Mouse (Mus musculus): ENCODE results near the gene Stk10. TPM values are rescaled to one million over a fixed set of nuclear protein-coding genes. Genes with fewer than 3 reads are reported as not detected.

The Stk10 gene
- polyA plus RNA-seq, 1 experiment from 2014 or later = 3.3 TPM

- 80% methylated on average over 10 of the region's 10 CpGs for WGBS
- no peak overlapping the region for H3K4me3 ChIP-seq
- ATAC-seq (ENCODE audit: low FRiP score) = peak; percentile 36; the same call in 1 of the 2 replicates
- no peak overlapping the region for H3K9ac ChIP-seq
- no peak overlapping the region for H3K27ac ChIP-seq
- H3K9me3 ChIP-seq (replicated peaks) = no peaks in the 10 kb centered on the region
- no peak overlapping the region for H3K4me2 ChIP-seq (replicated peaks)
- H3K36me3 ChIP-seq = no peaks in the 10 kb centered on the region
- H3K27me3 ChIP-seq = no peaks in the 10 kb centered on the region
- peaks cover 25% of the 10 kb centered on the region for H3K4me1 ChIP-seq
Observed at GRCm38 (mm10) chr11:32567000-32567855, 34.1 kb downstream of the Stk10 start.

- WGBS = 88% methylated on average over 7 of the region's 7 CpGs
- Histone ChIP-seq H3K27ac (no peak overlapping the region), H3K9ac (no peak overlapping the region), H3K36me3 (no peaks in the 10 kb centered on the region), H3K4me2 (replicated peaks) (no peak overlapping the region), H3K4me3 (no peak overlapping the region), H3K27me3 (no peaks in the 10 kb centered on the region), H3K9me3 (replicated peaks) (no peaks in the 10 kb centered on the region), H3K4me1 (peaks cover 25% of the 10 kb centered on the region)
- ATAC-seq (ENCODE audit: low FRiP score) = no peak
Observed at GRCm38 (mm10) chr11:32568060-32568459, 35.0 kb downstream of the Stk10 start.

- no peaks in the 10 kb centered on the region for H3K27me3 ChIP-seq
- H3K9ac ChIP-seq = no peak overlapping the region
- 91% methylated on average over 15 of the region's 15 CpGs for WGBS
- H3K4me1 ChIP-seq = peaks cover 18% of the 10 kb centered on the region
- no peaks in the 10 kb centered on the region for H3K9me3 ChIP-seq (replicated peaks)
- H3K4me2 ChIP-seq (replicated peaks) = no peak overlapping the region
- H3K36me3 ChIP-seq = no peaks in the 10 kb centered on the region
- ATAC-seq (ENCODE audit: low FRiP score) = no peak
- no peak overlapping the region for H3K27ac ChIP-seq
- H3K4me3 ChIP-seq = no peak overlapping the region
Observed at GRCm38 (mm10) chr11:32568637-32569293, 35.7 kb downstream of the Stk10 start.

GRCm38 (mm10) chr11:32571103-32571502, 38.0 kb downstream of the Stk10 start:
- Histone ChIP-seq H3K9ac (no peak overlapping the region), H3K4me2 (replicated peaks) (no peak overlapping the region), H3K36me3 (no peaks in the 10 kb centered on the region), H3K27me3 (no peaks in the 10 kb centered on the region), H3K4me3 (no peak overlapping the region), H3K9me3 (replicated peaks) (no peaks in the 10 kb centered on the region), H3K27ac (no peak overlapping the region), H3K4me1 (peaks cover 13% of the 10 kb centered on the region)
- no peak for ATAC-seq (ENCODE audit: low FRiP score)
- 93% methylated on average over 6 of the region's 6 CpGs for WGBS

GRCm38 (mm10) chr11:32573669-32574068, 40.6 kb downstream of the Stk10 start:
- Histone ChIP-seq H3K4me3 (no peak overlapping the region), H3K9ac (no peak overlapping the region), H3K27ac (no peak overlapping the region), H3K4me2 (replicated peaks) (no peak overlapping the region), H3K27me3 (no peaks in the 10 kb centered on the region), H3K4me1 (peaks cover 5% of the 10 kb centered on the region; the same call in 1 of the 2 replicates), H3K36me3 (no peaks in the 10 kb centered on the region), H3K9me3 (replicated peaks) (no peaks in the 10 kb centered on the region)
- no peak for ATAC-seq (ENCODE audit: low FRiP score)
- 87% methylated on average over 2 of the region's 2 CpGs for WGBS

GRCm38 (mm10) chr11:32575964-32576759, 43.1 kb downstream of the Stk10 start:
- Histone ChIP-seq H3K4me1 (peaks cover 11% of the 10 kb centered on the region; the same call in 1 of the 2 replicates), H3K4me3 (no peak overlapping the region), H3K4me2 (replicated peaks) (no peak overlapping the region), H3K27ac (peak overlapping the region; percentile 70; the same call in 1 of the 2 replicates), H3K36me3 (no peaks in the 10 kb centered on the region), H3K27me3 (no peaks in the 10 kb centered on the region), H3K9me3 (replicated peaks) (no peaks in the 10 kb centered on the region), H3K9ac (no peak overlapping the region)
- WGBS = 79% methylated on average over 6 of the region's 6 CpGs
- peak; percentile 48; the same call in 1 of the 2 replicates for ATAC-seq (ENCODE audit: low FRiP score)

GRCm38 (mm10) chr11:32576760-32577050, 43.6 kb downstream of the Stk10 start:
- Histone ChIP-seq H3K27me3 (no peaks in the 10 kb centered on the region), H3K36me3 (no peaks in the 10 kb centered on the region), H3K4me2 (replicated peaks) (no peak overlapping the region), H3K4me1 (peaks cover 12% of the 10 kb centered on the region; the same call in 1 of the 2 replicates), H3K9ac (no peak overlapping the region), H3K27ac (peak overlapping the region; percentile 70), H3K4me3 (no peak overlapping the region), H3K9me3 (replicated peaks) (no peaks in the 10 kb centered on the region)
- ATAC-seq (ENCODE audit: low FRiP score) = no peak
- 48% methylated on average over 5 of the region's 5 CpGs for WGBS

GRCm38 (mm10) chr11:32580305-32580947, 47.3 kb downstream of the Stk10 start:
- Histone ChIP-seq H3K27ac (no peak overlapping the region), H3K4me2 (replicated peaks) (no peak overlapping the region), H3K4me3 (no peak overlapping the region), H3K36me3 (no peaks in the 10 kb centered on the region), H3K9me3 (replicated peaks) (no peaks in the 10 kb centered on the region), H3K9ac (no peak overlapping the region), H3K27me3 (no peaks in the 10 kb centered on the region), H3K4me1 (peaks cover 12% of the 10 kb centered on the region; the same call in 1 of the 2 replicates)
- ATAC-seq (ENCODE audit: low FRiP score) = no peak
- 82% methylated on average over 16 of the region's 16 CpGs for WGBS

- Histone ChIP-seq H3K4me3 (no peak overlapping the region), H3K27ac (no peak overlapping the region), H3K36me3 (no peaks in the 10 kb centered on the region), H3K27me3 (no peaks in the 10 kb centered on the region), H3K4me1 (peaks cover 12% of the 10 kb centered on the region; the same call in 1 of the 2 replicates), H3K9me3 (replicated peaks) (no peaks in the 10 kb centered on the region), H3K9ac (no peak overlapping the region), H3K4me2 (replicated peaks) (no peak overlapping the region)
- 42% methylated on average over 2 of the region's 2 CpGs for WGBS
- peak; percentile 27; the same call in 1 of the 2 replicates for ATAC-seq (ENCODE audit: low FRiP score)
Observed at GRCm38 (mm10) chr11:32581031-32581430, 47.9 kb downstream of the Stk10 start.

- H3K36me3 ChIP-seq = no peaks in the 10 kb centered on the region
- H3K4me2 ChIP-seq (replicated peaks) = no peak overlapping the region
- no peak for ATAC-seq (ENCODE audit: low FRiP score)
- H3K27me3 ChIP-seq = no peaks in the 10 kb centered on the region
- 0 out of 2 replicates have a peak, but pooled peaks cover 7% of the 10 kb centered on the region for H3K4me1 ChIP-seq
- no peaks in the 10 kb centered on the region for H3K9me3 ChIP-seq (replicated peaks)
- 66% methylated on average over 5 of the region's 5 CpGs for WGBS
- no peak overlapping the region for H3K27ac ChIP-seq
- no peak overlapping the region for H3K9ac ChIP-seq
- no peak overlapping the region for H3K4me3 ChIP-seq
Observed at GRCm38 (mm10) chr11:32582813-32583212, 49.7 kb downstream of the Stk10 start.

- Histone ChIP-seq H3K27me3 (no peaks in the 10 kb centered on the region), H3K4me2 (replicated peaks) (no peak overlapping the region), H3K9me3 (replicated peaks) (no peaks in the 10 kb centered on the region), H3K9ac (no peak overlapping the region), H3K4me3 (no peak overlapping the region), H3K27ac (no peak overlapping the region), H3K36me3 (no peaks in the 10 kb centered on the region), H3K4me1 (0 out of 2 replicates have a peak, but pooled peaks cover 5% of the 10 kb centered on the region)
- ATAC-seq (ENCODE audit: low FRiP score) = no peak
- WGBS = 62% methylated on average over 6 of the region's 6 CpGs
Observed at GRCm38 (mm10) chr11:32585996-32586395, 52.9 kb downstream of the Stk10 start.

Measured in hindbrain, embryonic 12.5 days (tissue).